Mouse (Mus musculus) T-helper 17 cell (primary cell): Measurements from ENCODE around the gene Ntm.

Source experiments
- in situ Hi-C, 2 experiments: fragments of 300-600 bp; cut with MboI, MseI; formaldehyde crosslinking; loops; 1 replicate in 1 of 2; 2 replicates in 1 of 2; pipeline ENCODE4 v1.15.1; 2025; ENCODE audit warnings: high pct_unique_total_duplicates in 2 of 2

The Ntm gene

DNA sequence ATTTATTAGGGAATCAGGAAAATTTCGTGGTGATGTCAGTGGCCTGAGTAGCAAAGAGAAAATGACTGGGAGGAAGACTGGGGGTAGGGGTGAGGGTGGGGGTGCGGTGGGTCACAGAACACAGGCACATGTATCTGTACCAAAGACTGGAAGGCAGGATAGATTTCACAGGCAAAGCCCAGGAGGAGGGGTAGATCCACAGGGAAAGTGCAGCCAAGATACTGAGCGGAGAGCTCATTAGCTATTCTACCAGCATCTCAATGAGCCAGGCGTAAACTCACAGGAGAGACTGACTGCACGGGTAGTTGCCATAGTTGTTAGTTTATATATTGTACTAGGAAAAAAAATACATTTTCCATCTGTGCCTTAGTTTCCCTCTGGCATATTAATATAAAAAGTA, 375.6 kb downstream of the Ntm start:
- in situ Hi-C loops = no loop called here

DNA sequence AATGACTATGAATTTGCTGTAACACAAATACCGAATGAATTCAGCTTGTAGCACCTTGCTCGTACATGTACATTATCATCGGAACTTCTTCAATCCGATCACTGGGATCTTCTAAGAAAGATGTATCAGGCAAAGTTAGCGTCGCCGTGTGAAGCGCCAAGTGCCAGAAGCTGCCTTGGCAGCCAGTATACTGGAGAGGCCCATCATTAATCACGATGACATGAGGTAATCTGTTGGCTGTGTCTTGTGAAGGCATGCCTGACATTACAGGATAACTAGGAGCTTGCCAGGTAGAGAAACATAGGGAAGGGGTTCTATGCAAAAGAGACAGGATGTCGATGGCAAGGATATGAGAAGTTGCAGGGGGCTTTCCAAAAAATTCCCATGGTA, 376.6 kb downstream of the Ntm start:
- in situ Hi-C loops = no loop called here

- in situ Hi-C loops = no loop called here
Observed at GRCm38 (mm10) chr9:29585746-29586380, 377.1 kb downstream of the Ntm start.

GRCm38 (mm10) chr9:29578226-29578625, 384.7 kb downstream of the Ntm start:
- in situ Hi-C loops = no loop called here

- in situ Hi-C loops = no loop called here
Observed at GRCm38 (mm10) chr9:29576051-29576533, 386.8 kb downstream of the Ntm start.

GRCm38 (mm10) chr9:29574548-29574947, 388.4 kb downstream of the Ntm start:
- in situ Hi-C loops = no loop called here

DNA sequence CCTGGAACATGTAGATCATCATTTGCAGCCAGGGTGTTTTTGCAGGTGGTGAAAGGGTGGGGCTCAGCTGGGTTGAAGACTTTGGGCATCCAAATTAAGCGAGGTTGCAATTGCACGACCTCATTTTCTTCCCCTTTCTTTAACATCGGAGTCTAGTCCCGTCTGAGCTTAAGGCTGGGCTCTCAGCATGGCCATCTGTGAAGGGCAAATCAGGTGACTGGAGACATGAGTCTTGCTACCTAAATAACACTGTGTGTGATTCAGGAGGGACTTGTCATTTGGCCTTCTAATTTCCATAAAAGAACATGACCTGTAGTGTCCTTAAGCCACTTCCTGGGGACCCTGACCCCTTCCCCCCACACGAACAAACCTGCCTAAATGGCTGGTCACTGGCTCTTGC, 394.4 kb downstream of the Ntm start:
- in situ Hi-C loops = no loop called here

GRCm38 (mm10) chr9:29562419-29563071, 400.4 kb downstream of the Ntm start:
- in situ Hi-C loops = no loop called here

DNA sequence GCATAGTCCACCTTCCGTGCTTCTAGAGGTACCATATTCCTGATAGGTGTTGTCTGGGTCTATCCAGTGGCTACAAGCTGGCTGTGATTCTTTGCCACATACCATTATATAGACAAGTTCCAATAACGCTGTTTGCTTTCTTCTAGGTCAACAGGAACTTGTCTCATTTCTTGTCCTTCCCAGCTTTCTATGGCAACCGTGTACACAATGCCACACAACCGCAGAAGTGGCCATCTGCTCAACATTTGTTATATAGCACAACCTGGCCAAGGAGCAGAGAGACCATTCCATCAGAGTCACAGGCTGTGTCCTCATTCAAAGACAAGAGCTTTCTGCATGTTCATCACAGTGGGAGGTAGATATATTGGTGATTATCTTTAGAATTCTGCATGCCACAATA, 404.0 kb downstream of the Ntm start:
- in situ Hi-C loops = no loop called here

GRCm38 (mm10) chr9:29550582-29550981, 412.4 kb downstream of the Ntm start:
- in situ Hi-C loops = no loop called here

GRCm38 (mm10) chr9:29550107-29550506, 412.8 kb downstream of the Ntm start:
- in situ Hi-C loops = no loop called here

- in situ Hi-C loops = loop anchor here in 1 of 2 experiments (25.0 kb wide), 1 partner anchor 1951 kb away; no protein-coding TSS in a partner anchor
Observed at GRCm38 (mm10) chr9:29536415-29536814, 426.5 kb downstream of the Ntm start.

DNA sequence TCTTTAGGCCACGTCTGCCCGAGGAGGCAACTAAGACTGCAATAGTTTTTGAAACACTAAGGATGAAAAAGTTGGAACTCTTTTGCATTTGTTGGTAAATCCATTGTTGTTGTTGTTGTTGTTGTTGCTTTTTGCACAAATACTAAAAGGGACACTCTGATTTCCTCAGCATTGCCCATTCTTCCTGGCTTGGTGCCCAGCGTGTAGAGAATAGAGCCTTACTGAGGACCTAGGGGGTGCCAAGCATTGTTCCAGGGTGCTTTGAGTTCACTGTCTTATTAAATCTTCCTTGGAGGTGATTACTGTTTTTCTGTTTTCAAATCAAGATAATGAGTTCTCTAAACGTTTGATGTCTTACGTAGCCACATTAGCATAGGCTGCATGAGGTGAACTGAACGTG, 428.2 kb downstream of the Ntm start:
- in situ Hi-C loops = loop anchor here in 1 of 2 experiments (25.0 kb wide), 1 partner anchor 1953 kb away; no protein-coding TSS in a partner anchor

- in situ Hi-C loops = loop anchor here in 1 of 2 experiments (25.0 kb wide), 1 partner anchor 1953 kb away; no protein-coding TSS in a partner anchor
Observed at GRCm38 (mm10) chr9:29534304-29534703, 428.6 kb downstream of the Ntm start.

DNA sequence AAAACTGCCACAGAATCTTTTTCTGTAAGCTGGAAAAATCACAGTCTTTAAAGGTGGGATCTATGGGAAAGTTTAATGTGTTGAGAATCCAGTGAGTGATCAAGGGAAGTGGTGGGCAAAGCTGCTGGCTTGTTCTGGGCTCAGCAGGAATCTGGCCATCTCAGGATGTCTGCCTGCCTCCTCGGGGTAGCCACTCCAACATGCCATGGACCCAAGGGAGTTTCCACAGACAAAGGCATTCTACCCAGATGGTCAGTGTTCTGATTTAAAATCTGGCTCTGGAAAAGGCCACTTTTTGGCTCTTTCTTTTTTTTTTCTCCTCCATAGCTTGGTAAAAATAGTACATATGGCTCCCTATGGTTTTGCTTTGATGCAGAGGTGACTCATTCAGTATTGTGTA, 429.4 kb downstream of the Ntm start:
- in situ Hi-C loops = loop anchor here in 1 of 2 experiments (25.0 kb wide), 1 partner anchor 1954 kb away; no protein-coding TSS in a partner anchor

- in situ Hi-C loops = loop anchor here in 1 of 2 experiments (25.0 kb wide), 1 partner anchor 1956 kb away; no protein-coding TSS in a partner anchor
Observed at GRCm38 (mm10) chr9:29531147-29531917, 431.6 kb downstream of the Ntm start.

- in situ Hi-C loops = no loop called here
Observed at GRCm38 (mm10) chr9:29524109-29524508, 438.8 kb downstream of the Ntm start.

- in situ Hi-C loops = no loop called here
Observed at GRCm38 (mm10) chr9:29523221-29523620, 439.7 kb downstream of the Ntm start.

DNA sequence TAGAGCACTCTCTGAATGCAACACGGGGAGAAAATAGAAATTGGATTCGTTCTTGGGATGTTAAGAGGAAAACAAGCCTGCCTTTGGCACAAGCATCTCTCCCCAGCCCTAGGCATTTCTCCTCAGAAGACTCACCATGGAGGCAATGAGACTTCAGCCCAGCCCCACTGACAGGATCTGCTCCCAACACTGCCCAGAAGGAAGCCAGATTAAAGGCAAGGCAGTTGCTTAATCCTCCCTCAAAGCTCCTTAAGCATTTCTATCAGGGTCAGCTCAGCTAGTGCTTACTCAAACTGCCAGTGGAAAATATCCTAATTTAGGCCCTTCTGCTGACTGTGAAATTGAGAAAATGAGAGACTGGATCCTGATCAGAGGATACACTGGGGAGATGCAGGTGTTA, 443.8 kb downstream of the Ntm start:
- in situ Hi-C loops = no loop called here

DNA sequence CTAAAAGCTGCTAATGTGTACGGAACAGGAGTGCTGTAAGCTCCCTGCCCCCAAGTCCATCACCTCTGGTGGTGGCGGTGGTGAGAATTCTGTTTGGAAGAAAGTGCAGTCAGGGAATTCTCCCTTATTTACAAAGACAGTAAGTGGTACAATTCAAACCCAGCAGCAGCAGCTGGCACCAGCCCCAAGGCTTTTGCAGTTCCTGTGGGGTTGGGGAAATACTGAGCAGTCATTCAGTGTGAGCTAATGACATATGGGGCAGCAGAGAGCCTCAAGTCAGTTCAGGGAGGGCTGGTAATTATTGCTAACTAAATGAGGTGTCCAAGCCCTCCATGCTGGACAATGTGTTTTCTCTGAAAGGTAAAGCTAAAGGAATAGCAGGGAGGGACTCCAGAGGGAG, 446.3 kb downstream of the Ntm start:
- in situ Hi-C loops = no loop called here

GRCm38 (mm10) chr9:29514588-29515356, 448.2 kb downstream of the Ntm start:
- in situ Hi-C loops = no loop called here
